In the genomic region with DNA sequence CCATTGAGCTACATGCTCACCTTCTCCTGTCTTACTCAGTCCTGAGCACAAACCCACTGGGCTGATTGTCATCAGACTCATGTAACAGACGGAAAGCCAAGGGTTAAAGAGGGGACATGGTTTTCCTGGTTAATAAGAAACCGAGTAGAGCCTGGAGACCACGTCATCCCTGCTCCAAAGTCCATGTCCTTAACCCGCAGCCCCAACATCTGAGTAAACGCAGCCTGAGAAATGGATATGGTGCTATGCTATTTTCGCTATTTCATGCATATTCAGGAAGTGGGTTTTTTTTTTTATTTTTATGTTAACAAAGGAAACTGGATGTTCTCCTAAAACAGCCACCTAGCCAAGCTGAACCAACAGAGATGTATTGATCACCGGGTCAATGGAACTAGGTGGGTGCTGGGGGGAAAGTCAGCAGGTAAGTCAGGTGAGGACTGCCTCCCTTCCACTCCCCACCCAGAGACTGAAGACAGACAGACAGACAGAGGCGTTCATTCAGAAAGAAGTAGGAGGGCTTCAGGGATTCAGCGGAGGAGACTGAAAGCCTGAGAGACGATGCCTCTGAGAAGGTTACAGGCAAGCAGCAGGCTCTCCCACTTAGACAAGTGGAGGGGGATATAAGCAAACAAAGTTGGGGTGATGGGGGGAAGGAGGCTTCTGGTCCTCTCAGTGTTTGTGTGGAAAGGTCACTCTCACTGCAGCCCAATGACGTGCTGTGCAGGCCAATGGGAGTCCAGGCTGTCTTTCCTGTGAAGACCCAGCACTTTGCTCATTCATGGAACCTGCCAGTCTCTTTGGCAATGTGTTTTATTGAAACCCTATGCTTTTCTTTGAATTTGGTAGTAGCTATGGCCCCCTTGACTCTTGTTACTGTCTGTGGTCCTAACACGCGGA, we compare ENCODE assay signal across 21 mouse cellular contexts. TPM values are rescaled to one million over a fixed set of nuclear protein-coding genes. Genes with fewer than 3 reads are reported as not detected.
A peak's percentile ranks its signal among the peaks of the same experiment; 100 is the strongest.
DNase-seq lines count a peak whose midpoint lies in the region; ATAC-seq and TF ChIP-seq lines count a peak whose summit lies in the region.
"Had no signal": no experiment of that assay in that cellular context is flagged by ENCODE, and none has a peak within 500 bp of the region (broad histone marks: within the 10 kb centered on the region; RNA-seq: fewer than 3 reads in every experiment).

No protein-coding gene starts in this region.

- H3K4me3 ChIP-seq in liver, embryonic 16.5 days (ENCODE audit: low read depth, low read length) = peak overlapping the region; percentile 44
- H3K4me3 ChIP-seq in hindbrain, embryonic 16.5 days (ENCODE audit: low read length) = no peak overlapping the region
- H3K4me3 ChIP-seq in cerebellum, adult 2 months (replicated peaks; ENCODE audit: insufficient read depth, low read depth, low read length) = no peak overlapping the region
- H3K4me3 ChIP-seq: embryonic facial prominence, embryonic 10.5 days; hindbrain, embryonic 15.5 days; midbrain, embryonic 15.5 days; neural tube, embryonic 12.5 days had no signal

- 44% methylated on average over 13 of the region's 13 CpGs for WGBS in liver, embryonic 16.5 days (ENCODE audit: insufficient replicate concordance)
- WGBS in hindbrain, embryonic 16.5 days = 72% methylated on average over 13 of the region's 13 CpGs
- 72% methylated on average over 13 of the region's 13 CpGs for WGBS in cerebellum, adult 2 months

- no peaks in the 10 kb centered on the region for H3K36me3 ChIP-seq in liver, embryonic 16.5 days (ENCODE audit: control insufficient read depth, insufficient read depth)
- H3K36me3 ChIP-seq in hindbrain, embryonic 16.5 days (ENCODE audit: control insufficient read depth, insufficient read depth, low read length) = no peaks in the 10 kb centered on the region
- H3K36me3 ChIP-seq: embryonic facial prominence, embryonic 10.5 days; hindbrain, embryonic 15.5 days; midbrain, embryonic 15.5 days; neural tube, embryonic 12.5 days had no signal

- H3K9me3 ChIP-seq in liver, embryonic 16.5 days (replicated peaks; ENCODE audit: control insufficient read depth, low read length) = no peaks in the 10 kb centered on the region
- no peaks in the 10 kb centered on the region for H3K9me3 ChIP-seq in hindbrain, embryonic 16.5 days (ENCODE audit: control insufficient read depth, low read length)
- H3K9me3 ChIP-seq: embryonic facial prominence, embryonic 10.5 days; hindbrain, embryonic 15.5 days; midbrain, embryonic 15.5 days; neural tube, embryonic 12.5 days had no signal

- DNase-seq in 416B (ENCODE audit: low read depth) = peak; percentile 25
- peak; percentile 71 for DNase-seq in kidney, adult 11 months
- peak; percentile 71 for DNase-seq in kidney, postnatal 14 days
- no peak for DNase-seq in adrenal gland, adult 2 months
- DNase-seq in left cerebral cortex, postnatal 4 days = no peak
- DNase-seq in cerebellum, adult 2 months = no peak
- DNase-seq: adrenal gland, adult 8-10 months; cerebellum, adult 9-10 months; lung, postnatal 14 days had no signal

- intact Hi-C loops in left cerebral cortex, postnatal 4 days (cut with DNase I) = loop anchor here (5.0 to 10.0 kb wide), 5 partner anchors 94 to 454 kb away; partner anchors contain the start of gene Tmem14c

- peak overlapping the region; percentile 30; the same call in 1 of the 2 replicates for H3K9ac ChIP-seq in liver, embryonic 16.5 days (ENCODE audit: low read depth, low read length)
- no peak overlapping the region for H3K9ac ChIP-seq in hindbrain, embryonic 16.5 days (ENCODE audit: low read depth, low read length)
- H3K9ac ChIP-seq: hindbrain, embryonic 15.5 days; midbrain, embryonic 15.5 days; neural tube, embryonic 12.5 days had no signal

- H3K4me2 ChIP-seq in liver, embryonic 16.5 days (ENCODE audit: low read depth, low read length) = no peak overlapping the region
- H3K4me2 ChIP-seq in hindbrain, embryonic 16.5 days (ENCODE audit: low read length) = no peak overlapping the region
- H3K4me2 ChIP-seq: hindbrain, embryonic 15.5 days; midbrain, embryonic 15.5 days; neural tube, embryonic 12.5 days had no signal

- H3K27ac ChIP-seq in liver, embryonic 16.5 days (ENCODE audit: low read length) = peak overlapping the region; percentile 85
- no peak overlapping the region for H3K27ac ChIP-seq in hindbrain, embryonic 16.5 days (ENCODE audit: low read depth, low read length)
- H3K27ac ChIP-seq in cerebellum, adult 2 months (ENCODE audit: insufficient read depth, low read length) = no peak overlapping the region
- H3K27ac ChIP-seq: embryonic facial prominence, embryonic 10.5 days; hindbrain, embryonic 15.5 days; midbrain, embryonic 15.5 days; neural tube, embryonic 12.5 days had no signal

- no peak for TF ChIP-seq POLR2A in cerebellum, adult 2 months (IDR thresholded peaks at IDR 0.05; ENCODE audit: borderline replicate concordance, insufficient read depth, low read length)

- H3K4me1 ChIP-seq in liver, embryonic 16.5 days (ENCODE audit: control insufficient read depth, low read depth, low read length) = no peaks in the 10 kb centered on the region
- no peaks in the 10 kb centered on the region for H3K4me1 ChIP-seq in hindbrain, embryonic 16.5 days (ENCODE audit: control insufficient read depth, insufficient read depth, low read depth, low read length)
- H3K4me1 ChIP-seq in cerebellum, adult 2 months (ENCODE audit: control insufficient read depth, insufficient read depth, low read length) = no peaks in the 10 kb centered on the region
- H3K4me1 ChIP-seq: embryonic facial prominence, embryonic 10.5 days; hindbrain, embryonic 15.5 days; midbrain, embryonic 15.5 days; neural tube, embryonic 12.5 days had no signal

- no peaks in the 10 kb centered on the region for H3K27me3 ChIP-seq in liver, embryonic 16.5 days (ENCODE audit: control insufficient read depth, insufficient read depth, low read depth, low read length)
- no peaks in the 10 kb centered on the region for H3K27me3 ChIP-seq in hindbrain, embryonic 16.5 days (replicated peaks; ENCODE audit: control insufficient read depth, insufficient read depth, low read length)
- H3K27me3 ChIP-seq in cerebellum, adult 2 months (ENCODE audit: control insufficient read depth, insufficient read depth, low read length) = no peaks in the 10 kb centered on the region
- H3K27me3 ChIP-seq: neural tube, embryonic 12.5 days had no signal

- no peak for TF ChIP-seq CTCF in cerebellum, adult 2 months (IDR thresholded peaks at IDR 0.05; ENCODE audit: borderline replicate concordance, insufficient read depth, low read depth, low read length)

- ATAC-seq in liver, embryonic 16.5 days (ENCODE audit: low read depth) = peak; percentile 68
- ATAC-seq in hindbrain, embryonic 16.5 days = no peak
- ATAC-seq: midbrain, embryonic 15.5 days had no signal

RNA-seq across cellular contexts. Expression of gene Smim13, which starts 13.6 kb away (rescaled TPM):
- 4.5 and 4.8 TPM in 2 replicates for polyA plus RNA-seq in liver, embryonic 16.5 days (2015; fragmentation: Nextera tagmentation; extraction: Ambion mirVana)
- total RNA-seq in adrenal gland, adult 2 months (2021) = 10 to 100 TPM in 1 of 2 experiments, 1 to 10 TPM in 1; 9.7 to 11.0 TPM
- 6.2 and 8.1 TPM in 2 replicates for polyA plus RNA-seq in adrenal gland, adult 2 months (2012; rRNA removed)
- 28.5 and 31.3 TPM in 2 replicates for polyA plus RNA-seq in hindbrain, embryonic 16.5 days (2015; fragmentation: Nextera tagmentation; extraction: Ambion mirVana)
- 10 to 100 TPM; 84.0 to 84.6 TPM for total RNA-seq in left cerebral cortex, postnatal 4 days (2021)
- polyA plus RNA-seq in cerebellum, adult 2 months (2012; rRNA removed) = 70.5 and 76.2 TPM in 2 replicates

RNA-seq across cellular contexts. Expression of gene Elovl2, which starts 15.9 kb away (rescaled TPM):
- polyA plus RNA-seq in liver, embryonic 16.5 days (2015; fragmentation: Nextera tagmentation; extraction: Ambion mirVana) = 47.5 and 50.6 TPM in 2 replicates
- 1 to 10 TPM in 1 of 2 experiments, under 1 TPM in 1; 0.35 to 1.2 TPM for total RNA-seq in adrenal gland, adult 2 months (2021)
- polyA plus RNA-seq in adrenal gland, adult 2 months (2012; rRNA removed) = 0.04 and 0.07 TPM in 2 replicates
- polyA plus RNA-seq in hindbrain, embryonic 16.5 days (2015; fragmentation: Nextera tagmentation; extraction: Ambion mirVana) = 36.4 and 43.1 TPM in 2 replicates
- 10 to 100 TPM; 42.9 to 44.9 TPM for total RNA-seq in left cerebral cortex, postnatal 4 days (2021)
- 18.5 and 20.0 TPM in 2 replicates for polyA plus RNA-seq in cerebellum, adult 2 months (2012; rRNA removed)

RNA-seq across cellular contexts. Expression of gene Gm17364, which starts 37.7 kb away (rescaled TPM):
- not detected in 2 replicates for polyA plus RNA-seq in liver, embryonic 16.5 days (2015; fragmentation: Nextera tagmentation; extraction: Ambion mirVana)
- not detected for total RNA-seq in adrenal gland, adult 2 months (2021)
- not detected in 2 replicates for polyA plus RNA-seq in adrenal gland, adult 2 months (2012; rRNA removed)
- polyA plus RNA-seq in hindbrain, embryonic 16.5 days (2015; fragmentation: Nextera tagmentation; extraction: Ambion mirVana) = not detected in 2 replicates
- total RNA-seq in left cerebral cortex, postnatal 4 days (2021) = not detected
- polyA plus RNA-seq in cerebellum, adult 2 months (2012; rRNA removed) = not detected in 2 replicates
- total RNA-seq: adrenal gland, adult 8-10 months; ES-E14; gastrocnemius, postnatal 4 days; layer of hippocampus, postnatal 25 days had no signal
- polyA plus RNA-seq: embryonic facial prominence, embryonic 10.5 days; heart, embryonic 16.5 days; hindbrain, embryonic 15.5 days; limb, embryonic 11.5 days; midbrain, embryonic 15.5 days; neural tube, embryonic 12.5 days; testis, adult 2 months had no signal

Comparison
In these comparisons a context has a peak if more than half of its experiments do, and no peak if none do; other contexts are left out.
1. DNase-seq: peak in 416B (single experiment), kidney, adult 11 months (single experiment) and kidney, postnatal 14 days (single experiment); none in adrenal gland, adult 2 months (single experiment), left cerebral cortex, postnatal 4 days (single experiment) and cerebellum, adult 2 months (0 of 2).
2. RNA of gene Elovl2, which starts 15.9 kb away (polyA plus RNA-seq): 47.5 to 50.6 TPM in liver, embryonic 16.5 days, 36.4 to 43.1 TPM in hindbrain, embryonic 16.5 days and 18.5 to 20.0 TPM in cerebellum, adult 2 months; 0.04 to 0.07 TPM in adrenal gland, adult 2 months; every median in the first group is over 10 times any median in the second.